Mouse (Mus musculus): ENCODE results near the gene Mknk2.

The Mknk2 gene

DNA sequence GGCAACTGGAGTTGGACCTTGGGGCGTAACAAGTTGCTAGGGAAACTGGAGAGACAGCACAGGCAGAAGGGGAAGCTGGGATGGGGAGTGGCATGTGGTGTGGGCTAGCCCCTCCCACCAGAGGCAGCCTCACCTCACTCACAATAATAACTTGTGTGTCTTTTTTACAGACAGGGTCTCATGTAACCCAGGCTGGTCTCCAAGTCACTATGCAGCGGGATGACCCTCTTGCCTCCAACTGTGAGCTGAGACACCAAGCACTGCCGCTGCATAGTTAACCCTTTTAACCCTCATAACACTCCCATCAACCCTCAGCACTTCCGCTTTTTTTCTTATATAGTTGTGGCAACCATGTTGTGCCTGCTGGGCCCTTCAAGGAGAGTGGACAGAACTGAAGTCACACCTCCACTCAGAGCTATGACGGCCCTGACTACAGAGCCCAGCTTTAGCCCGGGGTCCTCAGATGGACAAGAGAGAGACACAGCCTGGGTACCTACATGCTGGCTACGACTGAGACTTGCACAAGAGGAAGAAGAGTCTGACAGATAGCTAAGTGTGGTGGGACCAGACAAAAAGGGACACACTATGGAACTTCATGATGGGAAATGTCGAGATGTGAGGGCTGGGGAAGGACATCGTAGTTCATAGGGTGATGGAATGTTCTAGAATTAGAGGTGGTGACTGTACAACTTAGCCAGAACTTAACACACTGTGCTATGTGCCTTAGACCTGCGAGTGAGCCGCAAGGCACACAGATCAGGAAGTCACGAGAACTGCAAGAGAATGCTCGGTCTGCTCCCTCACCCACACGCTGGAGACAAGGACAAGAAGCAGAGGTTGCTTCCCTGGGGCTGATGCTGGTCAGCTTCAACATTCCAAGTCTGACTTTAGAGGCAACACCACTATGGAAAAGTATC lies 14.6 kb upstream of the Mknk2 start:
- no peak for DNase-seq

DNA sequence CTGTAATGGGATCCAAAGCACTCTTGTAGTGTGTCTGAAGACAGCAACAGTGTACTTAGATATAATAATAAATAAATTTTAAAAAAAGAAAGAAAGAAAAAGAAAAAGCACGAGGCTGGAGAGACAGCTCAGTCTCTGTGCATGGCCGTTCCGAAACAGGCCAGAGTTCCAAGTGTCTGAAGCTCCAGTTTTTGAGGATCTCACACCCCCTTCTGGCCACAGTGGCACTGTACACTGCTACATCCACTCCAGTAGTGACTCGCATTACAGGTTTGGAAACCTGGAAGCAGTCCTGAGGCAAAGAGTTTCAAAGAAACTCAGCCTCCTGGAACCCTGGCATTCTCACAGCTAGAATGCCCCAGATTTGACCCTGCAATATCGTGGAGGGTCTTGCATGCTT lies 9.9 kb upstream of the Mknk2 start:
- peak; percentile 88 for DNase-seq

DNA sequence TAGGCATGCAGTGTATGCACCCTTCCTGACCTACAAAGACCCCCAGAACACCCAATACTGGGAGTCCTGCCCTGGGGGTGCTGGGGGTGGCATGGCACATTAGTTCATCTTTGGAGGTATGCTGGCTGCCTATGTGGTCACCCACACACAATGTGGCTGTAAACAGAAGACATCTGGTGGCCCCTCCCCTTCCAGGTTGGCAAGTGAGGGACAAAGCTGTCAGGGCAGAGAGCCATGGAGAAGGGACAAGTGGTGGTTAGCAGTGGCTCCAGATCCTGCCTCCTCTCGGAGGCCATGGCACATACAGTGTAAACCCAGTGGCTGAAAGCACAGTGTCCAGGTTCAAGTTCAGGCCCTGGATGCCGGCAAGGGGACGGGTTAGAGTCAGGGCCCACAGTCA lies 8.7 kb upstream of the Mknk2 start:
- DNase-seq, result no peak

DNA sequence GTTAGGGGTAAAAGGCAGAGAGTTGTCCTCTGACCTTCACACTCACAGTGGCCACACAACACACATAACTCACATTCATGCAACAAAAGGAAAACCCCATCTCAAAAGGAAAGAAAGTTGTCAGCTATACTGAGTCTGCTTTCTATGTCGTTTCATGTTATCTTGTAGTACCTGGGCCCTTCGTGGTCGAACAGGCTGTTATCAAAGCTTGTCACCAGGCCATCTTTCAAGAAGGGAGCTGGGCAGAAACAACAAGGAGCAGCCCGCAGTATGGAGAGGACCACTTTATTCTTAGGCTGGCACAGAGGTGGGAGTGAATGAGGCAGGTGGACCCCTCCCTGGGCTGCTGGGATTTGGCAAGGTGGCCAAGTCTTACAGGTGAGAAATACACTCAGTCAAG lies 7.1 kb upstream of the Mknk2 start:
- no peak for DNase-seq

DNA sequence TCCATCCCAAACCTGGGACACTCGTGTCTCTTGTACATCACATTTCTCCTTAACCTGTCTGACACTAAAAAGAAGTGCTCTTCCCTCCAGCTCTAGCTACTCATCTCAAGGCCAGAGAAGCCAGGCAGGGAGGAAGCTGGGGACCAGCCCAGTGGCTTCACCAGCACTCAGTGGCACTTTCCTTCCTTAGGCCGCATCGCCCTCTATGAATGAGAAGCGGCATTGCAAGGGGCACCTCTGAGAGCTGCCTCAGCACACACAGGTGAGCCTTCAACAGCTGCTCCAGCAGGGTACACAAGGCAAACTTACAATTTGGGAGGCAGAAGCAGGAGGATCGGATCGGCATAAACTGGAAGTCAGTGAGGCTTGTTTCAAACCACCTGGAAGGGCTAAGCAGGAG lies 6.3 kb upstream of the Mknk2 start:
- peak; percentile 86 for DNase-seq

DNA sequence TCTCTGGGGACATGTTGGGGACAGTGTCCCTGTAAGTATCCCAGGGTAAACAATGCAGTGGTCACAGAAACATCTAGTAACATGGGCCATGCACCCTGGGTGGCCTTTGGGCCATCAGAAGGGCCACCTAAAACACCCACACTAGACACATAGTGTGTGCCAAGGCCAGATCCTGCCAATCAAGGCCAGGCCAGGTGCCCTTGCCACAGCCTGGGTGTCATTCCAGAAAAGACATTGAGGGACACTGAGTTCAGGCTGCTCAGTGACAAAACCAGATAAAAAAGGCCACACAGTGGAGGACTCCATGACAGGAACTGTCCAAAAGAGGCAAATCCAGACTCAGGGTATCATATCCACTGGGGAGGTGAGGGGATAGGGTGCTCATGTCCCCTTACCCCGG lies 5.7 kb upstream of the Mknk2 start:
- DNase-seq, result no peak

DNA sequence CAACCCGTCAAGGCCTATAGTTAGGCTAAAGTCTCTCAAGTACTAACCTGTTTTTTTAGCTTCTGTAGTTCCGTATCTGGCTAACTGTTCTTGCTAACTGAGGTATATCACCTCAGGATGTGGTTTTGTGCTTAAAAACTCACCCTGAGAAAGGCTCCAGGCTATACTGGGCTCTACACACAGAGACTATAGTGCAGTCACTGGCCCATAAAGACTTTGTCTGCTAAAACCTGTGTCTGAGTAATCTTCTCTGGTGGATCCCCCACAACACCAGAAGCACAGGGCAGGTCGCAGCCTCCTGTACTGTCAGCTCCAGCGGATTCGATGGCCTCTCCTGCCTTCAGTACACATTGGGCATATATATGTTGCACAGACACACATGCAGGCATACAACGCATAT lies 4.1 kb upstream of the Mknk2 start:
- no peak for DNase-seq

DNA sequence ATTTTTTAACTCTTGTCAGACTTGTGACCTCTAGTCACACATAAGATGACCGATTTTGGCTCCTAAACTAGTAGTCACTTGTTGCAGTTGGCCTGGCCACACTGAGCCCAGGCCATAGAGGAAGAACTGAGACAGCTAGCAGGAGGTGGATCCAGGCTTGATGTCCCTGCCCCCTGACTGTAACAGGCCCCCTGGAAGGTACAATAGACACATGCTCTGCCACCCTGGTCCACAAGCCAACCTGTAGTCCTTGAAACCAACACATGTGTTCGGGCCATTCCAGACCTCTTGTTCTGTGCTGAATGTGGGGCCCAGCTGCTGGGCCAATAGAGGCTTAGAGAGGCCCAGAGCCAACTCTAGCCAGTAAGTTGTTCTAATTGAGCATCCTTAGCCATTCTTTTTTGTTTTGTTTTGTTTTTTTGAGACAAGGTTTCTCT lies 2.4 kb upstream of the Mknk2 start:
- no peak for DNase-seq

DNA sequence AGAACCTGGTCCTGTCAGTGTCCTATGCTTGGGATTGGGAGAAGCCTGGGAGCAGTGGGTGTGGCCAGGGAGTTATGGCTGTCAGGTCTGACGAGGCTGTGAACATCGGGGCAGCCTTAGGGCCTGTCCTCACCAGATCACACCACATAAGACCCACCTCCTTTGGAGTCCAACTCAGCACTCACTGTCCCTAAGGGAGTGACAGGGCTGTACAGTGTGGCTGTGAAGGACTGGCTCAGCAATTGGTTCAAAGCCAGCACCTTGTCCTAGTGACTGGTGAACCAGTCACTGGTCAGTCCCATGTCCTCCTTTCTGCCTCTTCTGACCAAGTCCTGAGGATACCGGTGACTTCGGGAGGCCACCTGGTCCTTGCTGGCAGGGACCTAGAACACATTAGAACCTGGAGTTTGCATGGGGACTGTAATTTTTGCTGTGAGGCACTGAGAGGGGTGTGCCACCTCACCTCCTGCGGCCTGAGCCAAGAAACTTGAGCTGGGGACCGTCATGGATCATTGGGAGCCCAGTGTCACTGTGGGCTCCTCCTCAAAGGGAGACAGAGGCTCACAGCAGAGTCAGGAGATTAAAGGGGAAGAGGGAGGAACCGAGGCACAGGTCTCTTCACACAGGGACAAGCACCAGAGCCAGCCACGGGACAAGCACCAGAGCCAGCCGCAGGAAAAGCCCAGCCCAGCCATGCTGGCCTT lies 1.8 kb upstream of the Mknk2 start:
- DNase-seq, result no peak

DNA sequence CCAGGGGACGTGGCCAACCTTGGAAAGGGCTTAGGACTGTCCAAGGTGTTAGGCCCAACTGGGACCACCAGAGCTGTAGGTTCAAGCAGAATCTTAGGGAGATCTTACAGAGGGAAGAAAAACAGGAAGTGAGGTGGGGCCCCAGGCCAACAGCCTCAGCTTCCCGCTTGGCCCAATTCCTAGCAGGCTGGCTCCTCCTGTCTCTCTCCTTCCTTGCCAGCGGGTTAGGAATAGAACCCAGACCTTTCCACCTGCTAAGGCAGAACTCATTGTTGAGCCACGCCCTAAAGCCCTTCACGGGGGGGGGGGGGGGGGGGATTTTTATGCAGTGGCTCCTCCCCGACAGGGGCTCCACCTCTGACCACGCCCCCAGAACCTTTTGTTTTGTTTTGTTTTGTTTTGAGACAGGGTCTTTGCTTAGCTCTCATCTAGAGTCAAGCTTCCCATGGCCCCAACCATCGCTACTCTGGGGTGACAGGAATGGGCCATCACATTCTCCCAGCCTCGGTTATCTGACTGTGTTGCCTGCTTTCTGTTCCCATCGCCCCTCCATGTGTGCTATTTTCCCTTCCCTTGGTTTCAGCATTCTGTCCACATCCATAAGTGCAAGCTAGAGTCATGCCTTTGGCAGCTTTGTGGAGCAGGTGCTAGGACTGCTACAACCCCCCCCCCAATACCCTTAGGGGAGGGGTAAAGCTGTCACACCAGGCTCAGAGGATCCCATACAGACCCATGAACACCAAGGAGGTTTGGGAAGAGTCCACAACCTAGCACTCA lies 877 bp upstream of the Mknk2 start:
- DNase-seq, result peak; percentile 77

DNA sequence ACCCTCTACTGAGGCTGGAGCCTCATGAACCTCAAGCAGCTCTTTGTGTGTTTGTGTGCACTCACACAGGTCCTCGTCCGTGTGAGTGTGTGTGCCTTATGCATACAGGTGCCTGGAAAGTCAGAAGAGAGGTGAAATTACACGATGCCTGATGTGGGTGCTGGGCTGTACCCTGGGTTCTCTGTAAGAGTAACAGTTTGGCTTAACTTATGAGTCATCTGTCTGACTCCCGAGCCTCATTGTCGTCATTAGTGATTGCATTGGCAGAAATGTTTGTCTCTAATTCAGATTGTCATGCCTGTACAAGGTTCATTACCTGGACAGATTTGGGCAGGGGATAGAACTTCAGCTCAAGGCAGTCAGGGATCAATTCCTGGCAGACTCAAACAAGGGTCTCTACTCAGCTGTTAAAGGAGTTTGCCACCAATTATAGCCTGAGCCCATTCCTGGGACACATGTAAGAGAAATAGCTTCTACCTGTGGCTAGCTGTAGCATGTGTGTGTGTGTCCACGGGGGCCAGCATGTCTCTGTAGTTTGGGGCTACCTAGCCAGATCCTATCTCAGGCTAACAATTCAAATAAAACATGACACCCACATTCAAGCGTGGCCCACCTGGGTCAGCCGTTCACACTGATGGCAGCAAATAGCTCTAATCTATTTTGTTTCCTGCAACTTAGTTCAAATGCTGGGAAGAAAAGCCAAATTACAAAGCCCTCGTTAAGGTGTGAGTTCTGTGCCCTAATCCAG lies 610 bp downstream of the Mknk2 start:
- no peak for DNase-seq

DNA sequence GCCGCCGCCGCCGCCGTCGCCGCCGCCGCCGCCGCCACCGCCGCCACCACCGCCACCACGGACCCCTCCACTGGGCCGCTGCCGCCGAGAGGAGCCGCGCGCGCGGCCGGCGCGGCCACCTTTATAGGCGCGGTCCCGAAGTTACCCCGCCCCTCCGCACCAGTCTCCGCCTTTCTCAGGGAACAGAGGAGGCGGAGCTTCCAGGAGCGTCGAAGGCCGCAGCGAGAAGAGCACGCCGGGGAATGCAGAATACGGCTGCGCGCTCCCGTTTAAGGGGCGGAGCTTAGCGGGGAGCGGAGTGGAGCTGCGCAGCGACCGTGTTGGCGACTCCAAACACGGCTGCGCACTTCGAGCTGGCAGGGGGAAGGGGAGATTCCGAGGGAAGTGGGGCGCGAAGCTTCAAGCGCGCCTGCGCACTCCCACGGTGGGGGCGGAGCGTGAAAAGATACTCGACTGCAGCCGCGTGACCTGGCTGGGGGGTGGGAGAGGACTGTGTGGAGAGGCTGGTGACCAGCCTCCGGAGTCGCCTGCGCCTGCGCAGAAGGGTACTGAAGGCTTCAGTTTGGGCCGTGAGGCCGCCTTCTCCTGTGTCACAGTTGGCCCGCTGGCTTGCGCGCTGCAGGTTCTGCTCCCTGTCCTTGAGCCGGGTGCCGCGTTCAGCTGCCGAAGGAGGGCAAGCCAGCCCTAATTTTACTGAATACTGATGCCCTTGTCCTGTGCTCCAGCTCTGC lies 1.5 kb downstream of the Mknk2 start:
- peak; percentile 100 for DNase-seq

DNA sequence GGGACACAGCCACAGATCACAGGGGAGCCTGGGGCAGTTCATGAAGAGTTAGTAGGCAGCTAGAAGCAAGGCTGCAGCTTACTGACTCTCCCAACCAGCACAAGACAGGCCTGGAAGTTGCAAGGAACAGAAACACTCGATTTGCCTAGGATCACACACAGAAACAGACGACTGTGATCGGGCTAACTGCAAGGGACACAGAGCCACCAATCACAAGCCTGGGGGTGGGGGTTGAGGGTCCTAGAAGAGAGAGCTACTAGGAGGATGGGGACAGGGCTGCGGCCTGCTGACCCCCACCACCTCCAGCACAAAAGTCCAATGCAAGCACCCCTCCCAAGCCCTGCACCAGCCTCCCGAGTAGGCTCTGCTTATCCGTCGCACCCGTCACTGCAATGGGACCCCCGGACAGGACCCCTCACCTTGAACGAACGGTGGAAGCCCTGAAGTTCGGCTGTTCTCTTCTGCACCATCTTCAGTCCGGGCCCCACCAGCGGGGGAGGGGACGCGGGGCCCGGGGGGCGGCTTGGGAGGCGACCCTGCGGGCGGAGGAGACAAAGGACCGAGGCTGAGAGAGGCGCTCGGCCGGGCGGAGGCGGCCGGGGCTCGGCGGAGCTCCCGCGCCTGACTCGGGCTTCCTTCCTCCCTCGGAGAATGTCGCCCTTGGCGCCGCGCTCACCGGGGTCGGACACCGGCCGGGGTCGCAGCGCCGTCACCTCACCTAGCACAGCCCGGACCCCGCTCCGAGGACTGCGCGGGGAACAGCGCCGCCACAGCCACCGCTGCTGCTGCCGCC lies 2.3 kb downstream of the Mknk2 start:
- no peak for DNase-seq

DNA sequence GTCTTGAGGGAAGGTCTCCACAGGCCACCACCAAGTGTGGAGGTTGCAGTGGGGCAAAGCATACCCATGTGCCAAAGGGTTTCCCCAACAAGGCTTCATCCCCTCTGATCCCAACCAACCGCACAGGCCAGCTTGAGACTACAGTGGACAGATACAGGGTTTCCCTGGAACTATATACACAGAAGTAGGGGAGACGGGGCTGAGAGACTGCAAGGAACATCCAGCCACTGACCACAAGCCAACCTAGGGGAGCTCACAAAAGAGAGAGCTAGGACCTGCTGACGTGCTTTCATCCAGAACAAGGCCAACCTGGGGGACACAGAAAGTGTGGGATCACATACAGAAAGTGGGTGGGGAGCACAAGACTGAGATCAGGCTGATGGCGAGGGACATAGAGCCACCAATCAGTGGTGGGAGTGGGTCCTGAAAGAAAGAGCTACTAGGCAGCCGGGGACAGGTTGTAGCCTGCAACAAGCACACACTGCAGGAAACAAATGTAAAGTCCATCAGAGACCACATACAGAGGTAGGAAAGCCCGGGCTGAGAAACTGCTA lies 3.0 kb downstream of the Mknk2 start:
- DNase-seq, result no peak

DNA sequence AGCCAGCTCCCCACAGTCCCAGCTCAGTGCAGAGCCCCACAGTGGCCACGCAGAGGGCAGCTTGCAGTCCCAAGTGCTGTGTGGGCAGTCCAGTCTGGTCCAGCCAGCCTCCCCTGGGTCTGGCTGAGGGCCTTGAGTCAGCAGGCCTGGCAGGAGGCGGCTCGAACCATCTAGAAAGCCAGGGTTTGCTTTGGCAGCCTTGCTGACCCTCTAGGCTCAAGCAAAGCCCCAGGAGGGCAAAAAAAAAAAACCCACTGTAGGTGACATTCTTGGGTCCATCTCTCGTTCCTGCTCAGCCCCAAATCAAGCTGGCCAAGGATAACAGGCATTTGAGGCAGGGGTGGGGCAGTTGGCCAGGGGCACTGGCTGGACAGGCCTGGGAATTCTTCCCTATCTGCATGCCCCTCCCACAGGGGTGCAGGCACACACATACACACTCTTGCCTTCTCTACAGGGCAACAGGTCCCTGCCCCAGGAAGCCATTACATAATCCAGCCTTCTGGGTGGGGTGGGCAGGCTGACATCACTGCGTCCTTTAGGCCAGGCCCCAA lies 3.7 kb downstream of the Mknk2 start:
- peak; percentile 69 for DNase-seq

DNA sequence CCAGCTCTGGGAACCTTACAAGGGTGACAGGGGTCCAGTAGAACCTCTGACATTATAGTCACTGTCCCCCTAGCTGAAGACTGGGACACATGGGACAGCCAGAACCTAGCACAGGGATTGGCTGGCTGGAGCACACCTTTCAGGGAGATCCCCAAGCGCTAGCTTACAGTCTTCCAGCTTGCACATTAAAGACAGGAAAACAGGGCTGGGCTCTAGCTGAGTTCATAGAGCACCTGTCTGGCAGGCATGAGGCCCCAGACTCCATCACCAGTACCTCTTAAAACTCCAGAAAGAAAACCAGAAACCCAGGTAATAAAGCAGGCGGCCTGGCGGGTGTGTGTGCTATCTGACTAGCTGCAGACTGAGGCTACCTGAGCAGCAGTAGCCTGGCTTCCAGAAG lies 4.2 kb downstream of the Mknk2 start:
- no peak for DNase-seq

DNA sequence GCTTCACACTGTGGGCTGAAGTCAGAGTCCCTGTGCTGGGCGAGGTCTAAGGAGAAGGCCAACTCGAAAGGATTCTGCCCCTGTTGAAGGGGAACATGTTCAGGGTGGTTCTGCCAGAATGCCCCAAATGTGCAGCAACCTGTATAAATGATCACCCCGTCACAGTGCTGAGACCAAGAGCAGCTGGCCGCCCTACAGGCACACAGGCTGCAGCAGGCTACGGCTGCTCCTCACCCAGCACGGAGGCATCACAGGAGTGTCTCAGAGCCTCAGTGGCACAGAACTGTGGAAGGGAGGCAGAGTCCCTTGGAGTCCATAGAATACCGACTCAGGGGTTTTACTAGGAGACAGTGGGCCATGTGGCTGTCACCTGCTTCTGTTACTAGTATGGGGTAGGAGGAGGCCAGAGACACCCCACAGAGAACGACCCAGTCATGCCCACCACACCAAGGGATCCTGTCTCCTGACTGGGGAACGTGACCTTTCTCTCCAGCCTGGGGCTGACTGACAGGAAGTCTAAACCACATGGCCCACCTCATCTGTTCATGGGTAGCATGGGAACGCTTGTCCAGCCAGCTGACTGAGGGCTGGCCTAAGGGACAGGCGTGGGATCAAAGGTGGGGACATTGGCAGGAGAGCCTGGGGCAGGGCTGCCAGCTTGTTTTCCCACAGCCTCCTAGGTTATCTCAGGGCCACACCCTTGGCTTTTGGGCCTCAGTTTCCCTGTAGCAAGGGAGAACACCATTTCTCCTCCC lies 5.8 kb downstream of the Mknk2 start:
- DNase-seq, result no peak

DNA sequence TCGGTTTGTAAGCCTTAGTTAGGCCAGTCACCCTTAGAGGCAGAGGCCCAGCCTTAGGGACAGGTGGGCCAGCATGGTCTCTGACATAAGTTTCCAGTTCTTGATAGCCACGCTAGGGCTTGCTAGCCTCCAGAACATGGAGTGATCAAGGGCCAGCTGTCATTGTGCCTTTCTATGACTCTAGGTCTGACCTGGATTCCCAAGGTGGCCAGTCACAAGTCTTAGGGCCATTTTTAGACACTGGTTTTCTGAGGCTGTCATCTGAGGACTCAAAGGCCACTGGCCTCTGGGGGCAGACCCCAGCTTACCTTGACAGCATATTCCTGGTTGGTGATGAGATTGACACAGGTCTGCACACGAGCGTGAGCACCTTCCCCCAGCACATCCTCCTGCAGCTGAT lies 6.7 kb downstream of the Mknk2 start:
- no peak for DNase-seq

DNA sequence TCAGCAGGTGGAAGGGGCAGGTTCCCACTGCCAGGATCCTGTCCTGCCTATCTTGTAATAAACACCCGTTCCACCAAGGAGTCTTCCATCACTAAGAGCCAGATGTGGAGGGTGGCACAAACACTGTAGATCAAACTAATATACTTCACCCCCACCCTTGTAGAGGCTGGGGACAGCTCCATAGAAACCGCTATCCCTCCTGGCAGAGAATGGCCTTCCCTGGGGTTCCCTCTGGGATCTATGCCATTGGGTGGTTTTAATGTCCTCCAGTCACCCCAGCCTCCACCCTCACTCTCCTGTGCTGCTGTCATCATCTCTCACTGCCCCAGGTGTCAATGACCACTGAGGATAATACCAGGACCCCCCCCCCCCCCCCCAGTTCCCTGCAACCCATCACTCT lies 7.4 kb downstream of the Mknk2 start:
- DNase-seq, result no peak
